Mouse (Mus musculus): Measurements from ENCODE around the gene Rab5b.
"Not testable (repeated sequence)": the region's sequence is repeated elsewhere in the genome, so short reads cannot be mapped to it uniquely, and the experiment has no call there.

The Rab5b gene

DNA sequence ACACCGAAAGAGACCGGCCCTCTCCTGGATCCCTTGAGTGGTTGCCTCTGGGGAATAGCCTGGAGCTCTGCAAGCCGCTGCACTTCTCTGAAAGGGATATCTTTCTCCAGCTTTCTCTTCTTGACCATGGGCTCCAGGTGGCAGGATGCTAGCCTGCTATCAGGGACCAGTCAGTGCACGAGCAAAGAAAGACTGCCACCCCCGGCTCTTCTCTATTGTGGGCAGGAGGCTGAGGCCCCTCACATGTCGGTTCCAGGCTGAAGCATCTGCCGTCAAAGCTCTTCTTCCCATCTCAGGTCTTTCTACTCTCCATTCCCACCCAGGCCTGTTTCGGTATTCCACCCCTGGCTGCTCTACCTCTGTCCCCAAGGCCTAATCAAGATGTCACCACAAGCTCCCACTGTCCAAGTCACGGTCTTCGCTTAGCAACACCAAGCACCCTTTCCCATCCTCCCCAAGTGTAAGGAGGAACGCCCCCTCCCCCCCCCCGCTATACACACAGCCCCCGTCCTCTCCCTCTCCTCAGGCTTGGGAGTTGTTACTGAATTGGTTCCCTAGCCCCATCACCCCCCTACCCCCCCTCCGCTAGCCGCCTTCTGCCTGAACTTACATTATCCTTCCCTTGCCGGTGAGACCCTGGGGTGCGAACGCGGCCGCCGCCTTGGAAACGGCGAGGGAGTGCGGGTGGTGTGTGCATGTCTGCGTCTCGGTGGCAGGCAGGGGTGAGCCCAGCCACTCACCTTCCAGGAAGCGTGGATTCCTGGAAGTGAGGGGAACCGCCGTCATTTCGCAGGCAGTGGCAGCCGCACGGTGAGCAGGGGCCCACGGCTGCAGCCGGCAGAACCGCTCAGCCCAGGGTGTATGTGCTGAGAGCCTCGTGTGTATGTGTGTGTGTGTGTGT, 50.7 kb downstream of the Rab5b start, which contains the start of gene Ikzf4:
Gene Ikzf4 (minus strand): TSS at position 881 of the 901 bp plus-strand sequence.
- in situ Hi-C loops (cut with MboI, MseI) = no loop called here

DNA sequence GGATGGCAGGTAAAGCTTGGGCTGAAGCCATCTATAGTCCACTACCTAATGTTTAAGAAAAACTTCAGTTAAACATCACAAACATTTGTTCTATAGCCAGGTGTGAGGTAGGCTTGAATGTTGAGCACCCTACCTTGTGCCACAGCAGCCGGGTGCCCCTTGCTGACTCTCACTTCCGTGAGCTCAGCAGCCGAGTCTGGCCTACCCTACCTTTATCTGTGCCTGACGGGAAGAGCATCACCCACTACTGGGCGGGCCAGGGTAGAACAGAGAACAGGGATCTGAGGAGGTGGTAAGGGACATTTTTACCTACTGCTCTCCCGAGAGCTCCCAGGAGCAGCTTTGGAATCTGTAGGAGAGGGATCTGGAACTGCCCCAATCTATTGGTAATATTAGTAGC, 53.3 kb downstream of the Rab5b start:
- in situ Hi-C loops (cut with MboI, MseI) = no loop called here

DNA sequence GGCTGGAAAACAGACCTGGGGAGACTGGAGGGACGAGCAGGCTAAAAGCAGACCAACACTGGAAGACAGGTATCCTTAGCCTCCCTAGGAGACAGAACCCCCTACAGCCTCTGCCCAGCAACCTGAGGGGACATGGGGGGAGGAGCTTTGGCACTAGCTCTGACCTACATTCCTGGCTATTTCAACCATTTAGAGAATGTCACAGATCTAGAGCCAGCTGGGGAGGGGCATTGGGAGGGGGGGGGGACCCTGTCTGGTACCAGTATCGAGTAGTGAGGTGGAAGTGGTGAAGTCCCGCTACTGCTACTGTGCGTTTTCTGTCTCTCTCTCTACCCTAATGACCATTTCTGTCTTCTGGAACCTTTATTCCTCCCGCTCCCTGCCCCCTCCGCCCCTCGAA, 54.2 kb downstream of the Rab5b start:
- in situ Hi-C loops (cut with MboI, MseI) = no loop called here

DNA sequence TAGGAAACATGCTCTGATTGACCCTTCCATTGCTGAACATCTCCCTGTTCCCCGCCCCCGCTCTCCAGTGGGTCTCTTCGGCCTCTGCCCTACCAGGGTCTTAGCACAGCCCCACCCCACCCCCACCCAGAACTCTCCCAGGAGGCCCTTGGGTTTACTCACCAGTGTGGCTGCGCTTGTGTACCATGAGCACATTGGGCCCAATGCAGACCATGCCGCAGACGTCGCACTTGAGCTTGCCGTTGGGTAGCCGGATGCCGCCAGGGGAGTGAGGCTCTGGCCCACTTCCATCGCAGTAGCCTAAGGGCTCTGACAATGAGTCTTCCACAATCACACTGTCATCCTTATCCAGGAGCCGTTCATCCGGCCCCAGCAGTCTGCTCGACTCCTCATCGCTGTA, 55.2 kb downstream of the Rab5b start:
- in situ Hi-C loops (cut with MboI, MseI) = no loop called here

DNA sequence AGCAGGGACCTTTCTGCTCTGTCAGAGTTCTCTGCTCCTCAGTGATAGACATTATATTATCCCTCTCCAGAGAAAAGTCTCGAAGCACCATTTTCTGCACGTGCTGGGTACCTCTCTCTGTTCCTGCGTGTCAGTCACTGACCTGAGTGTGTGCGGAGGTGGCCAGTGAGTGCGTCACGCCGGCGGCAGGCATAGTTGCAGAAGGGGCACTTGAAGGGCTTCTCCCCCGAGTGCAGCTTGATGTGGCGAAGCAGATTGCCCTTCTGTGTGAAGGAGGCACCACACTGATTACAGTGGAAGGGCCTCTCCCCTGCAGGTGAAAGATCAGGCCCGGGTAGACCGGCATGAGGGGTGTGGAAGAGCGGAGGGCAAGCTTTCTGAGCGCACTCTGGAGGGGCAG, 56.1 kb downstream of the Rab5b start:
- in situ Hi-C loops (cut with MboI, MseI) = no loop called here

DNA sequence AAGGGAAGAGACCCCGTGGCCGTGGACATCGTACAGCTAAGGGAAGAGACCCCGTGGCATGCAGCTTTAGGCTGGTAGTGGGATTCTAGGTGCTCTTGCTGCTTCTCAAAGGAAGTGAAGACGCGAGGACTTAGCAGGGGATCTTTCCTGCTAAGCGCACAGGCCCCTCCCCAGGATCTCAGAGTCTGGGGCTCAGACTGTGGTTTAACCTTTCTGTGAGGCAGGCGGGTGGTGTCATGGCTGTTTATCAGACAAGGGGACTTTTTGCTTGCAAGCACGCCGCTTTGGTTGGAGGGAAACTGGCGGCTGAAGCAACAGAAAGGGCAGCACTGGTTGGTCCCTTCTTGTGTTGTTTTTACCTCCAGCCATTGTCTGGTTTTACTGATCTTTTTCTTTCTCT, 59.1 kb downstream of the Rab5b start:
- in situ Hi-C loops (cut with MboI, MseI) = no loop called here

DNA sequence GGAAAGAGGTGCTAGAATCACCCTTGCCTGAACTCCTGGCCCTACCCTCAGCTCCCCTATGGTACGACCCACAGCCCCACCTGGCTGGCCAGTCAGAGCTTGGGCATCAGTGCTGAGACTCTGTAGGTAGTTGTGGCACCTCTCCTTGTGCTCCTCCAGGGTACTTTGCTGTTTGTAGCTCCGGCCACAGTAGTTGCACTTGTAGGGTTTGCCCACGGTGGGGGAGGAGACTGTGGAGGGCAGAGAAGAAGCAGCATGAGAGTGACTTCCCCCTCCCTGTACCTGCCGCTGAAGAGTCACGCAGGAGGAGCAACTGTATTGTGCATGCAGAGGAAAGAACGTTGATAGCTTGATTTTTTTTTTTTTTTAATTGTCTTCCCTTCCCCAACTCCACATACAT, 59.5 kb downstream of the Rab5b start:
- in situ Hi-C loops (cut with MboI, MseI) = no loop called here

DNA sequence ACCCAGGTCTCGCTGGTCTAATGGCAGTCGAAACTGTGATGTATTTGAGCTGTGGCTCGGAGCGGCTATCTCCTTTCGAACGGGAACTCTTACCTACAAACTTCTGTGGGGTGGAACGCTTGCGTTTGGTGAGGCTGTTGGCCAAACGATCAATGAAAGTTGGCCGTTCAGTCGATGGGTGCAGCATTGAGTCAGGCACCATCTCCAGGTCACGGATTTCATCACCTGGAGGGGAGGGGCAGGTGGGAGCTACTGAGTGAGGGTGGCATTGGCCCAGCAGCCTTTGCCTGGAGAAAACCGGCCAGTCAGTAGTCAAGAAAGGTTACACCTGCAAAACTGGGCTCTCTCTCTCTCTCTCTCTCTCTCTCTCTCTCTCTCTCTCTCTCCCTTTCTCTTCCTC, 60.4 kb downstream of the Rab5b start:
- in situ Hi-C loops (cut with MboI, MseI) = no loop called here

DNA sequence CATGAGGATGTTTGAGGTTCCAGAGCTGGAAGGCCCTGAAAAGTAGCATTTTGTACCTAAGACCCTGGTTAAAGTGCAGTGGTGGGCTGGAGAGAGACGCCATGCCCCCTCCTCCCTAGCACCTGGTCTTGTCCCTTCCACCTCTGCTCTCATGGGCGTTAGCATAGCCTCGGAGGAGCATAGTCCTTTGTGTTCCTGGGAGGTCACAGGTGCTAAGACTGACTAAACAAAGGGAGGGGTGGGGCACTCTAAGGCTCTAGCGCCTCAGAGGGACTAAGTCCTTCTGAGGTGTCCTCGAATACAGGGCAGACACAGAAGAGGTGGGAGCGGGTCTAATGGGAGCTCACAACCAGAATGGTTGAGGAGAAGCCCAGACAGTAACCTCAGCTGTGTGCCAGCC, 64.5 kb downstream of the Rab5b start:
- in situ Hi-C loops (cut with MboI, MseI) = no loop called here

DNA sequence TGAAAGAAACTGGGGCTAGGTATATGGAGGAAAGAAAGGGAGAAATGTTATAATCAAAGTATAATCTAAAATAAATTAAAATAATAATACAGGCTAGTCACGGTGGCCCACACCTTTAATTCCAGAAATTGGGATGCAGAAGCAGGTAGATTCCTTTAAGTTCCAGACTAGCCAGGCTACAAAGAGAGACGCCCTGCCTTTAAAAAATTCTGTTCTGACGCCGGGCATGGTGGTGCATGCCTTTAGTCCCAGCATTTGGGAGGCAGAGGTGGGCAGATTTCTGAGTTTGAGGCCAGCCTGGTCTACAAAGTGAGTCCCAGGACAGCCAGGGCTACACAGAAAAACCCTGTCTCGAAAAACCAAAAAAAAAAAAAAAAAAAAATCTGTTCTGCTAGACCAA, 65.8 kb downstream of the Rab5b start:
- in situ Hi-C loops (cut with MboI, MseI) = not testable (repeated sequence)

DNA sequence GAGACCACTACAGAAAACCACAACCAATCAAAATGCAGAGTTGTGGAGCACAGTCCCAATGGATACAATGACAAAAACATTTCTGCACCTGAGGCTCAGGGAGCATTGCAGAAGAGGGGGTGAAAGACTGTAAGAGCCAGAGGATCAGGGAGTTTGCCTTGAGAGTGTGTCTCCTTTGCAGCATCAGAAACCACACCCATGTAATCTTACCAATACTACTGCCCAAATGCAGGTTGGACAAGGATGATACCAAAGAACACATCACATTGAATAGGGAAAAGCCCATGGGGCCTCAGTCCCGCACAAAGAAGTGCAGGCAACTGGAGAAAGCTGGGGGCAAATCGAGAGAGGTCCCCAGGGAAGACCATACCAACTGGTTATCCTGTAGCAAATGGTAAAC, 66.3 kb downstream of the Rab5b start:
- in situ Hi-C loops (cut with MboI, MseI) = loop anchor here (5.0 kb wide), 1 partner anchor 43 kb away; the partner anchor contains the start of gene Suox

DNA sequence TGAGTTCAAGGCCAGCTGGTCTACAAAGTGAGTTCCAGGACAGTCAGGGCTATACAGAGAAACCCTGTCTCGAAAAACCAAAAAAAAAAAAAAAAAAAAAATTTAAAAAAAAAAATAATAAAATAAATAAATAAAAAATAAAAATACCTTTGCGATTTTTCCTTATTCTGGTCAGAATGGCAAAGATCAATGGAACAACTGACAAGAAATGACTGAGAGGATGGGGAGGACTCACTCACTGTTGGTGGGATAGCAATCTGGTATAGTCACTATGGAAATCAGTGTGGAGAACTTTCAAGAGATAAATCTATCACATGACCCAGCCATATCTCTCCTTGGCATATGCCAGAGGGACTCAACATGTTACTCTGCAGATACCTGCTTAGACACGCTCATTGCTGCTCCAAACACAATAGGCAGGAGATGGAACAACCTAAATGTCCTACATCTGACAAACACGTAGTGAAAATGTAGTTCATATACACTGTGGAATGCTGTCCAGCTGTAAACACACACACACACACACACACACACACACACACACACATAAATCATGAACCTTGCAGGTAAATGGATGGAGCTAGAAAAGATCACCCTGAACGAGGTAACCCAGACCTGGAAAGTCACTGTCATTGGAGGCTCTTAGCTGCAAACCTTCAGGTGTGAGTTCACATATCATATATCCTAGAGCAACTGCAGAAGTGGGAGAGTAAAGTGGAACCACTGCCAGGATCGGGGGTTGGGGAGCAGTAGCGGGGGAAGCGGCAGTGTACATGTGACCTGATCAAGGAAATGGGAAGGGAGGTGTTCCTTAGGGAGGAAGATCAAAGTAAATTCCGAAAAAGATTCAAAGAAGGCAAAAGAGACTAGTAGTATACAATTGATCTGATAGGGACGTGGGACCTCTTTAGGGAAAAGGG, 68.4 kb downstream of the Rab5b start:
- in situ Hi-C loops (cut with MboI, MseI) = loop anchor here (5.0 kb wide), 1 partner anchor 45 kb away; the partner anchor contains the start of gene Suox

Measured in regulatory T cell (primary cell).